Mouse (Mus musculus) hindbrain, embryonic 14.5 days (tissue): ENCODE results near the gene Sumo3. TPM values are rescaled to one million over a fixed set of nuclear protein-coding genes. Genes with fewer than 3 reads are reported as not detected.
A peak's percentile ranks its signal among the peaks of the same experiment; 100 is the strongest.

ENCODE experiments used
- ATAC-seq: fragments of 200-750 bp; cut with Nextera tagmentation; 2 replicates; pipeline ENCODE4 v1.8.0; 2017; ENCODE audit warnings: moderate number of reproducible peaks, mild to moderate bottlenecking, moderate TSS enrichment, moderate library complexity; ENCODE audit not compliant: low FRiP score
- DNase-seq: peaks from one replicate; pipeline ENCODE4 v3.0.0-alpha.2; 2015; ENCODE audit warnings: low spot score
- H3K27ac ChIP-seq: fragments of 300-500 bp; sonication (generic); 2 replicates; pipeline ENCODE4 v1.5.1; 2014; ENCODE audit warnings: mild to moderate bottlenecking, moderate library complexity
- H3K27me3 ChIP-seq: fragments of 300-500 bp; sonication (generic); 2 replicates; pipeline ENCODE4 v1.6.1; 2014; ENCODE audit warnings: mild to moderate bottlenecking, low read length, mixed read lengths; ENCODE audit not compliant: control insufficient read depth, insufficient read depth
- H3K36me3 ChIP-seq: fragments of 300-500 bp; sonication (generic); replicated peaks from 2 replicates; pipeline ENCODE4 v1.6.1; 2014; ENCODE audit not compliant: control insufficient read depth, insufficient read depth
- H3K4me1 ChIP-seq: fragments of 300-500 bp; sonication (generic); replicated peaks from 2 replicates; pipeline ENCODE4 v1.6.1; 2014; ENCODE audit warnings: antibody characterized with exemption, low read length, mixed read lengths; ENCODE audit not compliant: control insufficient read depth, insufficient read depth
- H3K4me2 ChIP-seq: fragments of 300-500 bp; sonication (generic); replicated peaks from 2 replicates; pipeline ENCODE4 v1.6.1; 2014; ENCODE audit warnings: mild to moderate bottlenecking, moderate library complexity
- H3K4me3 ChIP-seq: fragments of 300-500 bp; sonication (generic); replicated peaks from 2 replicates; pipeline ENCODE4 v1.5.1; 2014; ENCODE audit warnings: mild to moderate bottlenecking, low read length
- H3K9ac ChIP-seq: fragments of 300-500 bp; sonication (generic); 2 replicates; pipeline ENCODE4 v1.6.1; 2014
- H3K9me3 ChIP-seq: fragments of 300-500 bp; sonication (generic); 2 replicates; pipeline ENCODE4 v1.6.1; 2016; ENCODE audit warnings: low read length; ENCODE audit not compliant: control insufficient read depth
- WGBS: fragments of 180-500 bp; shearing (Covaris S2); extraction: QIAGEN DNeasy Blood & Tissue Kit; methylation state at CpG from one replicate; pipeline ENCODE4 v1.1.7; 2014; 5-methylcytosine and 5-hydroxymethylcytosine counted together
- polyA plus RNA-seq: library from polyadenylated mRNA; unstranded; fragments of >200 nt; fragmentation: Nextera tagmentation; extraction: Ambion mirVana; gene quantifications from 2 replicates; pipeline ENCODE4 v1.2.1, GENCODE M21; 2014

Gene Sumo3
- polyA plus RNA-seq, 1 experiment from 2014 or later: 235 TPM

DNA sequence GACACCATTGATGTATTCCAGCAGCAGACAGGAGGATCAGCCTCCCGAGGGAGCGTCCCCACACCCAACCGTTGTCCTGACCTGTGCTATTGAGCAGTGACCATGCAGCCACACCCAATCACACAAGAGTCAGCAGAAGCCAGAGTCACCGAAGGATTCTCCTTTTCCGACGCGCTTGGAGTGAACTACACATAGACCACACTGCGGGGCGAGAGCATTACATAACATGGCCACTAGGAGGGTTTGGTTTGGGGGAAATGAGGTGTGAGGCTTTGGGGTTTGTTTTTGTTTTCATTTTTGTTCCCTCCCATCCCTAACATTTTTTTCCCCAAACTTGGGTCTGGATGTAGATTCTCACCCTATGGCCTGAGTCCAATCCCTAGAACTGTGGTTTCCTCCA, 10.3 kb downstream of the Sumo3 start:
- Histone ChIP-seq H3K36me3 (peaks cover 78% of the 10 kb centered on the region), H3K4me2 (no peak overlapping the region), H3K27ac (no peak overlapping the region), H3K27me3 (no peaks in the 10 kb centered on the region), H3K9ac (no peak overlapping the region), H3K9me3 (no peaks in the 10 kb centered on the region), H3K4me3 (no peak overlapping the region), H3K4me1 (no peaks in the 10 kb centered on the region)
- WGBS: 96% methylated on average over 9 of the region's 9 CpGs
- DNase-seq (no peak), ATAC-seq (no peak)

DNA sequence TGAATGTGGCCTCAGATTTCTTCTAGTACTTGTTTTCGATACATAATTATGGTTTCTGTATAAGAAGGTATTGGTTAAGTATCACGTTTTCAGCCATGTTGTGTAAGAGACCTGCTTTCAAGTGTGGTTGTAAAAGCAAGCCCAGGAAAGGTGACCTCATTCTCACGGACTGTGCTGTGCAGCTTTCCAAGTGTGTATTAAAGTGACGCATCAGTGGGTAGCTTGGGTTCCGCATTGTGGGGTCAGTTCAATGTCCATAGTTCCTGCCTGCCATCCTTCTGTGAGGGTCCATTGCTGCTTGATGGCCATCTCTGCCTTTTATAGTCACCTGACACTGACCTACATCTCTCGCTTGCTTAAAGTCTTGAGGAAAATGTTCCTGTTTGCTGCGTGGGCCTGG, 11.0 kb downstream of the Sumo3 start:
- Histone ChIP-seq H3K4me1 (no peaks in the 10 kb centered on the region), H3K36me3 (peaks cover 71% of the 10 kb centered on the region), H3K27me3 (no peaks in the 10 kb centered on the region), H3K4me2 (no peak overlapping the region), H3K9ac (no peak overlapping the region), H3K9me3 (no peaks in the 10 kb centered on the region), H3K27ac (no peak overlapping the region), H3K4me3 (no peak overlapping the region)
- no peak for DNase-seq
- WGBS: 96% methylated on average over 7 of the region's 7 CpGs
- ATAC-seq: no peak

GRCm38 (mm10) chr10:77621546-77621945, 15.6 kb downstream of the Sumo3 start:
- Histone ChIP-seq H3K9me3 (no peaks in the 10 kb centered on the region), H3K36me3 (peaks cover 35% of the 10 kb centered on the region), H3K4me1 (peaks cover 16% of the 10 kb centered on the region), H3K27me3 (no peaks in the 10 kb centered on the region), H3K4me2 (peak overlapping the region; percentile 68), H3K27ac (peak overlapping the region; percentile 90), H3K9ac (peak overlapping the region; percentile 92), H3K4me3 (peak overlapping the region; percentile 92)
- DNase-seq (no peak), ATAC-seq (no peak)
- 77% methylated on average over 8 of the region's 8 CpGs for WGBS

DNA sequence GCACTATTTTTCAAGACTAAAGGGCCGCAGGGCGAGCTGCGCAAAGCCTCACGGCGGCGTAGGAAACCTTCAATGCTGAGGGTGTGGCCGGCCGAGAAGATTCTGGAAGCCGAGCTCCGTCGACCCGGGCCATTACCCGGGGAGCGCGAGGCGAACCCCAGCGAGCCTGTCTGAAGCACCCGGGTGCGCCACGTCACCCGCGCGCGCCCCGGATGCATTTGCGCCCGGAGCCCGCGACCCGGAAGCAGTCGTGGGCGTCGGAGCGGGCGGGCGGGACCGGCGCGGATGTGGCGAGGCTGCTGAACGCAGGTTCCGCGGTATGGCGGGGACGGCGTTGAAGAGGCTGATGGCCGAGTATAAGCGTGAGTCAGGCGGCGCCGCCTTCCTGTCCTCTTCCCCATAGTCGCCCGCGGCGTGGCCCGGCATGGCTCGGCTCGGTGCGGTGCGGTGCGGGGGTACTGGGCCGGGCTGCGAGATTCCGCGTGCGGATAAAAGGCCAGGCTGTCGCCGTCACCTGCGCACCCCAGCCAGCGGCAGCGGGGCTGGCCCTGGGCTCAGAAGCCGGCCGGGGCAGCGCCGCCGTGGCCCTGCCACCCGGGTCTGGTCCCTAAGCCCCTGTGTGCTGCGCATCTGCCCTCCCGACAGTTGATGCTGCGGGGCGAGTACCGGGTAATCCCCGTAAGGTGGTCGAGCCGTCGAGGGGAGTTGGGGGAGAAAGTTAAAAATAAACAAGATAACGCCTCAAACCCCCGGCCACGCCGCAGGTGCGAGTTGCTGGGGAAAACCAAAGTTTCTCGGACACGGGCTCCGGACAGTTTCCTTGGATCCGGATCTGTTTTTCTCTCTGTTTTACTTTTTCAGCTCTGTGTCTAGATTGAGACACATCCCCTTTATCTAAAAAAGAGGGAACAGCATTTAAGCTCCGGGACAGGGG, 16.4 kb downstream of the Sumo3 start, which contains the start of gene Ube2g2:
Gene Ube2g2 (plus strand): TSS at position 221 of the 934 bp plus-strand sequence.
- DNase-seq (peak; percentile 96), ATAC-seq (peak; percentile 92)
- Histone ChIP-seq H3K4me2 (peak within 1 kb of the TSS; percentile 68), H3K9me3 (no peaks in the 10 kb centered on the region), H3K27ac (peak within 1 kb of the TSS; percentile 90), H3K4me3 (peak within 1 kb of the TSS; percentile 92), H3K36me3 (peaks cover 27% of the 10 kb centered on the region), H3K4me1 (peaks cover 16% of the 10 kb centered on the region), H3K27me3 (no peaks in the 10 kb centered on the region), H3K9ac (peak within 1 kb of the TSS; percentile 92)
- WGBS: under 1% methylated on average over 94 of the region's 96 CpGs

- H3K27me3 ChIP-seq: no peaks in the 10 kb centered on the region
- peak overlapping the region; percentile 92 for H3K9ac ChIP-seq
- no peaks in the 10 kb centered on the region for H3K9me3 ChIP-seq
- WGBS: 5% methylated on average over 8 of the region's 8 CpGs
- DNase-seq: peak; percentile 62
- peak; percentile 26; the same call in 1 of the 2 replicates for ATAC-seq
- H3K36me3 ChIP-seq: peaks cover 19% of the 10 kb centered on the region
- H3K4me2 ChIP-seq: peak overlapping the region; percentile 68
- peaks cover 16% of the 10 kb centered on the region for H3K4me1 ChIP-seq
- no peak overlapping the region for H3K27ac ChIP-seq
- H3K4me3 ChIP-seq: peak overlapping the region; percentile 92
These were observed 17.2 kb downstream of the Sumo3 start for GRCm38 (mm10) chr10:77623069-77623492.

DNA sequence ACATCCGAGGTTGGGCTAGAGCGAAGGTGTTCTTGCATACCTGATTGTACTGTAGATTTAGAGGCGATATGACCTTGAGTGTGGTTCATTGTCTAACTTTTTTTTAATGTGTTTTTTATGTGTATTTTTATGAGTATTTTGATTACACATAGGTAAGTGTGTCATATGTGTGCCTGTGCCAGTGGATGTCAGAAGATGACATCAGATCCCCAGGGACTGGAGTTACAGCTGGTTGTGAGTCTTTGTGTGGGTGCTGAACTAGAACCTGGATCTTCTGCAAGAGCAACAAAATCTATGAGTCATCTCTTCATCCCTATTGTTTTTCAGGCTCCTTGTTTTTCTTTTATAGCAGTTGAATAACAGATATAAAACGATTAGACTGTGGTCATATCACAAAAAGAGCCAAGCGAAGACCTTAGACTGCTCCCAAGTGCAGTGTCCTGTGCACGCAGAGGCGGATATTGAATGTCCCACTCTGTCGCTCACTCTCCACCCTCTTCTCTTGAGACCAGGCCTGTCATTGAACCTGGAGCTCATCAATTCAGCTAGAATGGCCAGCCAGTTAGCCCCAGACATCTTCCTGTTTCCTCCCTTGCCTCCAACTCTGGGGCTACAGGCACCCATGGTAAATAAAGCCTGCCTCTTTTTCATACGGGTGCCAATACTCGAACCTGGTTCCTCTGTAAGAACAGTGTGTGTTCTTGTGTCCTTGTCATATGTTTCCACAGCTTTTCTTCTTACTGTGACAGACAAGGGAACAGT, 17.9 kb downstream of the Sumo3 start:
- peak overlapping the region; percentile 92 for H3K4me3 ChIP-seq
- H3K27me3 ChIP-seq: no peaks in the 10 kb centered on the region
- peaks cover 16% of the 10 kb centered on the region for H3K4me1 ChIP-seq
- DNase-seq: no peak
- 90% methylated on average over 10 of the region's 10 CpGs for WGBS
- H3K27ac ChIP-seq: no peak overlapping the region
- ATAC-seq: no peak
- H3K36me3 ChIP-seq: peaks cover 12% of the 10 kb centered on the region; the same call in 1 of the 2 replicates
- H3K4me2 ChIP-seq: peak overlapping the region; percentile 68
- H3K9me3 ChIP-seq: no peaks in the 10 kb centered on the region
- H3K9ac ChIP-seq: peak overlapping the region; percentile 92; the same call in 1 of the 2 replicates

- Histone ChIP-seq H3K36me3 (peaks cover 8% of the 10 kb centered on the region; the same call in 1 of the 2 replicates), H3K9me3 (no peaks in the 10 kb centered on the region), H3K4me2 (peak overlapping the region; percentile 68; the same call in 1 of the 2 replicates), H3K4me3 (no peak overlapping the region), H3K27me3 (no peaks in the 10 kb centered on the region), H3K9ac (no peak overlapping the region), H3K27ac (no peak overlapping the region), H3K4me1 (peaks cover 16% of the 10 kb centered on the region)
- ATAC-seq (no peak), DNase-seq (no peak)
- 74% methylated on average over 7 of the region's 7 CpGs for WGBS
These were observed 18.7 kb downstream of the Sumo3 start for GRCm38 (mm10) chr10:77624570-77624995.

DNA sequence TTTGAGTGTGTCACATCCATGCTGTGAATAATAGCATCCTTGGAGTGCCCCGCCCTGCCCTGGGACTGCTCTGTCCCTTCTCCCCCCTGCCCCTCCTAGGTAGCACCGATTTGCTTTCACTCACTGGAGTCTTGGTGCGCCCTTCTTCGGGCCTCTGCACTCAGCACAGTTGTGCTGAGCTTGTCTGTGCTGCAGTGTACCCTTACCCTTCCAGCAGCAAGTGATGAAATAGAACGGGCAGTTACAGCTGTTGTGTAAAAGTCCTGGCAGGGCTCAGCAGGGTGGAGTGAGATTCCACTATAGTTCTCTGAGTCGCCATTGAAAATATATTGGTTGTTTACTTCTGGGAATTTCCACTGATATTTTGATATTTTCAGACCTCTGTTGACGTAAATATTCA, 20.1 kb downstream of the Sumo3 start:
- DNase-seq: no peak
- H3K9ac ChIP-seq: no peak overlapping the region
- no peak overlapping the region for H3K27ac ChIP-seq
- WGBS: 87% methylated on average over 7 of the region's 7 CpGs
- H3K27me3 ChIP-seq: no peaks in the 10 kb centered on the region
- no peak overlapping the region for H3K4me2 ChIP-seq
- no peaks in the 10 kb centered on the region for H3K9me3 ChIP-seq
- H3K4me1 ChIP-seq: peaks cover 16% of the 10 kb centered on the region
- no peak overlapping the region for H3K4me3 ChIP-seq
- no peak for ATAC-seq
- peaks cover 9% of the 10 kb centered on the region for H3K36me3 ChIP-seq

DNA sequence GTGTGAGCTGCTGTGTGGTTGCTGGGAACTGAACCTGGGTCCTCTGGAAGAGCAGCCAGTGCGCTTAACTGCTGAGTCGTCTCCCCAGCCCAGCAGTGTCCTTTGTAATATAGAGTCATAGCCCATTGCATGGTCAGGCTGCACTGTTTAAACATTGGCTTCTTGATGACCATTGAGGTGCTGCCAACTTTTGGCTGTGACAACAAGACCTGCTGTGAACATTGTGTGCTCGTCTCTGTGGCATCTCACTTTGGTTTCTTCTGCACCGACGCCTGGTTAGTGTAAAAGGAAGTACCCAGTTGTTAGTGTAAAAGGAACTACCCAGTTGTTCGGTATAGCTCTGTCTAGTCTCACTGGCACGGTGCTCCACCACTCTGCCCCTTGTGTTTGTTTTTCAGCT, 20.7 kb downstream of the Sumo3 start:
- no peaks in the 10 kb centered on the region for H3K27me3 ChIP-seq

More for the DNA sequence above, 20.7 kb downstream of the Sumo3 start:
- no peak overlapping the region for H3K27ac ChIP-seq
- DNase-seq (no peak), ATAC-seq (no peak)
- no peak overlapping the region for H3K4me3 ChIP-seq
- peaks cover 16% of the 10 kb centered on the region for H3K4me1 ChIP-seq
- H3K36me3 ChIP-seq: peaks cover 15% of the 10 kb centered on the region
- WGBS: 81% methylated on average over 7 of the region's 7 CpGs
- no peak overlapping the region for H3K4me2 ChIP-seq
- H3K9ac ChIP-seq: no peak overlapping the region
- H3K9me3 ChIP-seq: no peaks in the 10 kb centered on the region
